Mouse (Mus musculus) spleen, adult 18-20 months (tissue): ENCODE data around the gene Bptf.
"Not testable (repeated sequence)": the region's sequence is repeated elsewhere in the genome, so short reads cannot be mapped to it uniquely, and the experiment has no call there.

Experiments
- DNase-seq, 2 experiments: peaks; one replicate each; pipeline ENCODE4 v3.0.0; 2022; ENCODE audit warnings: mixed read lengths in 2 of 2

The Bptf gene

DNA sequence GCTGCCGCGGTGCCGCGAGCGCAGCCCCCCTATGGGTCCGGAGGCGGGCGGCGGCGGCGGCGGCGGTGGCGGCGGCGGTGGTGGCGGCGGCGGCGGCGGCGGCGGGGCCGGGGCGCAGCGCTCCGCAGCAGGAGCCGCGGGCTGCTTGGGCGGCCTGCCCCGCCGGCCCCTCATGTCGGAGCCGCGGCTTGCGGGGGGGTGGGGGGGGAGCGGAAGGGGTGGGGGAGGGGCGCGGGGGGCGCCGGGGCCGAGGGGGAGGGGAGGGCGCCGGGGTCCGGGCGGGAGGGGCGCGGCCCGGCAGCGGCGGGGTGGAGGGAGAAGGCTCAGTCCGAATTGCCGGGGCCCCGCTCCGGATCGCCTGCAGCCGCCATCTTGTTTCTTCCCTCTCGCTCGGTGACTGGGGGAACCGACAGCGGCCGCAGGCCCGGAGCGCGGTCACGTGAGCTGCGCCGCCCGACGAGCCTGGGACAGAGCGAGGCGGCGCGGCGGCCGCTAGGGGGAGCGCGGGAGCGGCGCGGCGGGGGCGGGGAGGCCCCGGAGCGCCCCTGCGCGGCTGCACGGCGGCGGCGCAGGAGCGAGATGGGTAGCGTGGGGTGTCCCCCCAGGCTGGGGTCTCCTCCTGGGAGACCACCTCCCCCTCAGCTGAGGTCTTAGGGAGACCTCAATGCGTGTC, at the start of gene Bptf:
Gene Bptf, minus strand, starts transcription at position 379 of the 673 bp plus-strand sequence.
- DNase-seq, result peak; percentile 86 to 88

DNA sequence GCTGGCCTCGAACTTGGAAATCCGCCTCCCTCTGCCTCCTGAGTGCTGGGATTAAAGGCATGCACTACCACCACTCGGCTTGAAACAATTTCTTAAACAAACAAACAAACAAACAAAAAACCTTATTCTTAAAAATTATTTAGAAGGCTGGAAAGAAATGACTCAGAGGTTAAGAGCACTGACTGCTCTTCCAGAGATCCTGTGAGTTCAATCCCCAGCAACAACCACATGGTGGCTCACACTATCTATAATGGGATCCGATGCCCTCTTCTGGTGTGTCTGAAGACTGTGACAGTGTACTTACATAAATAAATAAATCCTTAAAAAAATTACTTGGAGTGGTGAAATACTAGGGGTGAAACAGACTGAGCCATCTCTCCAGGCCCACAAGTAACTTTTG, 29.3 kb upstream of the Bptf start:
- no peak for DNase-seq

DNA sequence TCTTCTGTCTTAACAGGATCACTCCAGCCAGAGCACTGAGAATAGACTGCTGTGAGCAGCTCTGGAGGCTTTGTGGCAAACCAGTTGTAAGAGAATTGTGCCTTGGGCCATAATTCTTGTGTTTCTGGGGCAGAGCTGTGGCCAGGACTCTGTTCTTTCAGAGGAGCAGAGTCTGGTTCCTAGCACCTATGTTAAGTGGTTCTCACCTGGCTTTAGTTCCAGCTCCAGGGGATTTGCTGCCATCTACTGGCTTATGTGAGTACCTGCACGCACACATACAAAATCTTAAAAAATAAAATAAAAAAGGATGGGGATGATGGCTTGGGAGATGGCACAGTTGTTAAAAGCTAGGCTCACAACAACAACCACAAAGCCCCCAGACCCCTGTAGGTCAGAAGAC, 27.1 kb upstream of the Bptf start:
- no peak for DNase-seq

DNA sequence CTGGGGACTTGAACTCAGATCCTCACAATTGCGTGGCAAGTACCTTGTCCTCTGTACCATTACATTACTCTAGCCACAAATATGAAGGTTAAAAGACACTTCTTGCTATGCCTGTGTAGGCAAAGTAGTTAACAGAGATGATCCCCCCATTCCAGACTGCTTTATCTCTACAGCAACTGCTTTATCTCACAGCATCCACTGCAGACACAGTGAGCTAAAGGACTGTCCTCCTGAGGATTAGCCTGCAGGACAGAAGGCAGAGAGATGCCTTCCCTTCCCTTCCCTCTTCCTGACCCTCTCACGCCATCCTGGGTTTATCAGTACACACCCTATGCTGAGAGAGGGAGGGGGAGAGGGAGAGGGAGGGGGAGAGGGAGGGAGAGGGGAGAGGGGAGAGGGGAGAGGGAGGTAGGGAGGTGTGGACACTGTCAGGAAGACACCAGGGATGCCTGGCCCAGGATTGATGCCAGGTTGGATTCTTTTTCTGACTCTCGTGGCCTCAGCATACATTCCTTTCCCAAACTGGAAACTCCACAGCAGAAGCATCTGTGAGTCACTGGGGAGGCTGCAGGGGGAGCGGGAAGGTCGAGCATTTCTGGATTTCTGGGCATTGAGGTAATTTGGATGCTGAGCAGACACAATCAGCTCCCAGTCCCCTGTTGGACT, 25.2 kb upstream of the Bptf start:
- DNase-seq, result no peak

DNA sequence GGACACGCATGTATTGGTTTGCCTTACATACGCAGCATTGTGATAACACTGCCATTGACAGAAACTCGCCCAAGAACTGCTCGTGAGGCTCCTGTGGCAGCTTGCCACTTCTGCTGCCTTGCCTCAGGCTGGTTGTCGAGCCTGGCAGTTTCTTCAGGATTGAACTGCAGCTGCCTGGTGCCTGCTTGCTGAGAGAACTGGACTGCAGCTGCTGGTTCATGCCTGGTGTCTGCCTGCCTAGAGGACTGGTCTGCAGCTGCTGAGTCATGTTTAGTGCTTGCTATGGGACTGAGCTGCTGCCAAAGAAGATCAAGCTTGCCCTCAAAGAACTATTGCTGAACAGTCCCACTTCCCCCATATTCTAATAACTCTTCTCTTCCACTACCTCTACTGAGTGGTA, 23.4 kb upstream of the Bptf start:
- no peak for DNase-seq

DNA sequence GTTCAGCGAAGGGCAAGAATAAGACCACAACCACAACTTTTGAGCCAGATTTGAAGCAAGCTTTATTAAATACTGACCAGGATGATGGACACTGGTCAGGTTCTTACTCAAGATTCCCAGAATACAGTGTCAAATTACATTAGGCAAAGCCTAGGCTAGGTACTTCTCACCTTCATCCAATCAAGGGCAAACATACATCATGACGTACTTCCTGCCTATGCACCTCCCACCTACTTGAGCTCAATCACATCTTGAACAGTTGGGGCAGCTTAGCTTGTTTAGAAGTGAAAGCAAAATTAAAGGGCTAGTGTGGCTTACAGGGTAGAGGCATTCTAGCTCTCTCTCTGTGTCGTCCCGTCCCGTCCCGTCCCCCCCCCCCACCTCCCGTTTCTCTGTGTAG, 22.5 kb upstream of the Bptf start:
- no peak for DNase-seq

DNA sequence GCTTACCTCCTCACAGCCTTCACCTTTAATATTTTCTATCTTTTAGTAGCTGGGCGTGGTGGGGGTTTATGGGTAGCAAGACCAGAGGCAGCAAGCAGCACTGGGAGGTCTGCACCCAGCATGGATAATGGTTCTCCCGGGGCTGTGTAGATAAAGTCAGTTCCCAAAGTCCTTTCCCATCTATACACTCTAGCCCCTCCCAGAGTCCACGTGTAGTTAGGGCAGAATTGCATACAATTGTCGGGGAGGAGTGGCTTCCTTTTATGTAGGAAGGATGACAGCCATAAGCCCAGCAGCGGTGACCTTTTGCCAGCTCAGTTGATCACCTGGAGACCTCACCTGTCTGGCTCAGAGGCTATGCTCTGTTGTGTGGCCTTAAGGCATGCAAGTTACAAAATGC, 21.7 kb upstream of the Bptf start:
- DNase-seq, result no peak

DNA sequence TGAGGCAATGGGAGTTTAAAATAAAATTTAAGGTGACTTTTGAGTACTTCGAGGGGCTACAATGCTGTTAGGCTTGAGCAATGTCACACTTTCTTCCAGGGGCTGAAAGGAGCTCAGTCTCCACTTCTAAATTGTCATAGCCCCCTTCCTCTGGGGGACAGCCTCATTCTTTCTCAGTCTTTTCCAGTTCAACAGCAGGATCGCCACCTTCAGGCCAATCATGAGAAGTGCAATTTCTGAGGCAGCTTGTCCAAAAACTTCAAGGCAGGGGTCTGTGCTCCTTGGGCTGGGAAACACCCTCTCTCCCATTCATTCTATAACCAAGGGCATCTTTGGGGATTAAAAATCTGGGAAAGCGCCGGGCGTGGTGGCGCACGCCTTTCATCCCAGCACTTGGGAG, 19.9 kb upstream of the Bptf start:
- peak in 1 of 2 experiments; percentile 23 for DNase-seq

DNA sequence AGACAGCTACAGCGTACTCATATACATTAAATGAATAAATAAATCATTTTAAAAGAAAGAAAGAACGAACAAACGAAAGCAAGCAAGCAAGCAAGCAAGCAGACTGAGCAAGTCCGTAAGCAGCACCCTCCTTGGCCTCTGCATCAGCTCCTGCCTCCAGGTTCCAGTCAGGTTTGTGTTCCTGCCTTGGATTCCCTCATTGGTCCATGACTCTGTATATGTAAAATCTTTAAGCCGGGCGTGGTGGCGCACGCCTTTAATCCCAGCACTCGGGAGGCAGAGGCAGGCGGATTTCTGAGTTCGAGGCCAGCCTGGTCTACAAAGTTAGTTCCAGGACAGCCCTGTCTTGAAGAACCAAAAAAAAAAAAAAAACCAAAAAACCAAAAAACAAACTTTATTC, 12.0 kb upstream of the Bptf start:
- DNase-seq, result not testable (repeated sequence)

DNA sequence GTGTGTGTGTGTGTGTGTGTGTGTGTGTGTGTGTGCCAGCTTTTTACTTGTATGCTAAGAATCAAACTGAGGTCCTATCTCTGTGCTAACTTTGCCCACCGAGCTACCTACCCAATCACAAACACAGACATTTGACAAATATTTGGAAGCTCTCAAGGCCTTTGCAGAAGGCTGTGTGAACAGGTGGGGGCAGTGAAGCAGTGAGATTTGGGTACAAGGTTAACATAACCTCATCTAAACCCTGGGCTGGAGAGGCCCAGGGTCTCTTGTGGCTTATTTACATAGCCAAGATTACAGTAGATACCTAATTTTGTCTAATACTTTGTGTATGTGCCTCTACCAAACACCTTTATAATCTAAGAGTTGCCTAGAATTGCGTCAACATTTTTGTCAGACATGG, 10.5 kb upstream of the Bptf start:
- DNase-seq, result no peak

DNA sequence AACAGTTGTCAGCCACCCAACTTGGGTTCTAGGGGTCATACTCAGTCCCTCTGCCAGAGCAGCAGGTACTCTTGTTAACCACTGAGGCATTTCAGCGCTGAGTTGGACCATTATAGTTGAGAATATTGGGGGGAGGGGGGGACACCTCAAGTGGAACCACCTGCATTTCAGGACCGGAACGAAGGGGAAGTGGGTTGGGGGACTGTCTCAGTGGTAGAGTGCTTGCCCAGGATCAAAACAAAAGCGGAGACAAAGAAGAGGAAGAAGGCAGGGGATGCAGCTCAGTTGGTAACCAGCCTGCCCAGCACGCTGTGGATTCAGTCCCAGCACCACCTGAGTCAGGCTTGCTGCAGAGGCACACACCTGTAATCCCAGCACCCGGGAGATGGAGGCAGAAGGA, 8.8 kb upstream of the Bptf start:
- DNase-seq, result peak; percentile 32 to 54

DNA sequence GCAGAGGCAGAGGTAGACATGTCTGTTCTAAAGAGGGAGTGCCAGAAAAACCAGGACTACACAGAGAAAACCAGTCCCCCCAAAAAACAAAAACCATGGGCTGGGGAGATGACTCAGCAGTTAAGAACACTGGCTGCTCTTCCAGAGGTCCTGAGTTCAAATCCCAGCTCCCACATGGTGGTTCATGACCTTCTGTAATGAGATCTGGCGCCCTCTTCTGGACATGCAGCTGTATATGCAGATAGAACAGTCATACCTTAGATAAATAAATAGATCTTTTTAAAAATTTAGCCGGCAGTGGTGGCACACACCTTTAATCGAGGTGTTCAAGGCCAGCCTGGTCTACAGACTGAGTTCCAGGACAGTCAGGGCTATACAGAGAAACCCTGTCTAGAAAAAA, 6.7 kb upstream of the Bptf start:
- peak in 1 of 2 experiments; percentile 49 for DNase-seq

DNA sequence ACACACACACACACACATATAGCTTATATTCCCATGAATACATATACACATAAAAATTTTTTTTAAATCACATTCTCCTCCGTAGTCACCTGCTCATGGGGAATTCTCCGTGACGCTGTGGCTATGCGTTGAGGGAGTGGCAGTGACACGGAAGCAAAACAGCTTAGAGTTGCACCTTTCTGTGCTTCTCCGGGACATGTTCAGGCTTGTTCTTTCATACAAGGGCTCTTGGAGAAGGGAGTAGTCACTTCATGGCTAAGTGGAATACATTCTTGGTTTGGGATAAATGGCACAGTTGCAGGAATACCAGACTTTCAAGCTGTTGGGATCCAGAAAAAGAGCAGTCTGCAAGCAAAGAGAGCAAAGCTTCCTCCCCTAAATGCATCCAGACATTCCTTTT, 5.7 kb upstream of the Bptf start:
- no peak for DNase-seq

DNA sequence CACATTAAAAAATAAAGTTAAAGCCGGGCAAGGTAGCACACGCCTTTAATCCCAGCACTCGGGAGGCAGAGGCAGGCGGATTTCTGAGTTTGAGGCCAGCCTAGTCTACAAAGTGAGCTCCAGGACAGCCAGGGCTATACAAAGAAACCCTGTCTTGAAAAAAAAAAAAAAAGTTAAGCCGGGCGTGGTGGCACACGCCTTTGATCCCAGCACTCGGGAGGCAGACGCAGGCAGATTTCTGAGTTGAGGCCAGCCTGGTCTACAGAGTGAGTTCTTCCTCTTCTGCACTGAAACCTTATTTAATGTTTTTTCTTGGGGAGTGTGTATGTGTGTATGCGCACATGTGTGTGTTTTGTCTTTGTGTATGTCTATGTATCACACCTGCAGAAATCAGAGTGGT, 4.5 kb upstream of the Bptf start:
- DNase-seq, result not testable (repeated sequence)

DNA sequence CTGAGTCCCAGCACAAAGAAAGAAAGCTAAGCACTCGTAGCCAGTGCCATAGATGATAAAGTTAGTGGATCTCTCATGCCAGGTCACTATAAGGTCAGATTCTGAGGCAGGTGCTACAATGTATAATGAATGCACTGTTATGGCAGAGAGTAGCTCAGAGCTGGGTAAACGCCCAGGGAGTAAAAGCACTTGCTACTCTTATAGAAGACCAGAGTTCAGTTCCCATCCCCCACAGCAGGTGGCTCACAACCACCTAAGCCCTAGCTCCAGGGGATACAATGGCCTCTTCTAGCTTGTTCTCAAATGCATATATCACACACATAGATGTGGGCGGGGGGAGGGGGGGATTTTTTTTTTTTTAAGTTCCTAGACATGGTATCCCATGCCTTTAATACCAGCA, 3.8 kb upstream of the Bptf start:
- no peak for DNase-seq

DNA sequence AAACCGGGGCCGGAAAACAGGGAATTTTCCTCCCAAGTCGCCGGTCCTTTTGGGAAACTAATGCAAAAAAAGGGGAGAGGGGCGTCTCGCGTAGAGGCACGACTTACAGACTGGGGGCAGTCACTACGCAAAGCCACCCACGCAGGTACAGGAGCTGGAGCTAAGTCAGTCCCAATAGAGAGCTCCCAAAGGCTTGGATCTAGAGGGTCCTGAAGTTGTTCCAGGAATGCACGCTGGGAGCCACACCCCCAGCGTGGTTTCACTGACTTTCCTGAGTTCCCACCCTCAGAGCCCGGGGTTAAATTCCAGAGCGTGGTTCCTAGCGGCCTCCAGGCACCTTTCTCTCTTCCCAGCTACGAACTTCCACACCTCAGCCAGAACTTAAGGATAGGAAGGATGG, 499 bp upstream of the Bptf start:
- DNase-seq, result no peak

DNA sequence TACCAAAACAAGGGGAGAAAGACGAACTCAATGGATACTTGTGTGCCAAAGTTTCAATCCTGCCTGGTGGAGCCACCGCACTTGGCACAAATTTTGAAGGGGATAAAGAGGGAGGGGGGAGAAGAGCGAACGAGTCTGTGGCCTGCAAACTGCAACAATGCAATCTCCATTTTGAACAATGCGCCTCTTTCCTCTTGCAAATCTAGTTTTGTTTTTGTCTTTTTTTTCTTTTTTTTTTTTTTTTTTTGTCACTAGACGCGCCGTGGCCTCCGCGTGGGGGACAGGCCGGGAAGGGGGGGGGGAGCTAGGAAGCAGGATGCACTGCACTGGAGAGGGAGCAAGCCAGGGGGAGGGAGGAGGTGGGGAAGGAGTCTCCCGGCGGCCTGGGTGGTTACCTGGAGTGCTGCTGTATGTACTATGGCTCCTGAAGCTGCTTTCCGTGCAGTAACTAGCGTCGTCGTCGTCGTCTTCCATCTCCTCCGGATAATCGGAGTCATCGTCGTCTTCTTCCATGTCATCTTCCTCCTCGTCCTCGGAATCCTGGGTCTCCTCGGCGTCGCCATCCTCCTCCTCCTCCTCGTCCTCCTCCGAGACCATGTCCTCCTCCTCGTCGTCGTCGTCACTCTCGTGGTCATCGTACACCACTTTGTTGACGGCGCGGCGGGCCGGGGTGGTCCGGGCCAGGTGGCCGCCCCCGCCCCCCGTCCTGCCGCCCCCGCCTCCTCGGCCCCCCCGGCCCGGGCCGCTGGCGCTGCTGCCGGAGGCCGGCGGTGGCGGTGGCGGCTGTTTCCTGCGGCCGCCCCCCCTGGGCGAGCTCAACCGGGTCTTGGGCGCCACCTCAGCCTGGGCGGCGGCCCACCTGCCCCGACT, 813 bp downstream of the Bptf start:
- DNase-seq, result peak; percentile 61 to 69

DNA sequence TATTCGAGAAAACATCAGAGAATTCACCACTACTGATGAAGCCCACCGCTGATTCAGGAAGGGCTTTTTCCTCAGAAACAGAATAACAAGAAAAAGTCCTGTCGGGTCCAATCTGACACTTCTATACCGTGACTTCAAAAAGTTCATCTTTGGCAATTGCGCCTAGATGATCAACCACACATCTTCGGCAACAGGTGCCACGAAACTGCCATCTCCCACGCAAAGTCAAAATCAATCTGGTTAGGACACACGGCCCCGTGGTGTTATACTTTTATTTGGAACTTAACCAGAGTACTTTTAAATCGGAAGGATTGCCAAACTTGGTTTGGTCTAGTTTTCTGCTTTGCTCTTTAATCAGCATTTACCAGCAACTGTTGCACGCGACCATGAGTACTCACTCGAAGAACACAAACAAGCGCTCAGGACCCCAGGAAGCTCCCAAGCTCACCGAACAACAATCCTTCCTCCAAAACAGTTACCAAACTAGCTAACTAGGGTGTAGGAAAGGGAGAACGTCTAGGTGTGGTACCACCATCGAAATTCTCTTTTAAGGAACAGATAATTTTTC, 1.6 kb downstream of the Bptf start:
- DNase-seq, result no peak

DNA sequence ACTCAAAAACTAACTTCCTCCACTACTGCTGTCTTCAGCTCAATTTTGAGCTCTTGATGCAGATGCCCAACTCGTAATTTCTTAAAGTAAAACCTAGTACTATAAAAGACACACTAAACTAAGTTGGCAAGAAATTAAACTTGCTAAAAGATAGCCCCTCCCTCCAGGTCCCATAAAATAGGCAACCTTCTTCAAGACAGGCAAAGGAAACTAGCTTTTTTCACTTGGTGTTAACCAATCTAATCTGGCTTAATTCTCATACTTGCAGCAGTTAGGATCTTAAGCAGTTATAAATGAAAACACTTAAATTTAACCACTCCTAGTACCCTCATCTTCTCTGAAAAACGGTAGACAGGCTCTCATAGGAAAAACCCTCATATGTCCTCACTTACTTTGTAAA, 2.3 kb downstream of the Bptf start:
- no peak for DNase-seq

DNA sequence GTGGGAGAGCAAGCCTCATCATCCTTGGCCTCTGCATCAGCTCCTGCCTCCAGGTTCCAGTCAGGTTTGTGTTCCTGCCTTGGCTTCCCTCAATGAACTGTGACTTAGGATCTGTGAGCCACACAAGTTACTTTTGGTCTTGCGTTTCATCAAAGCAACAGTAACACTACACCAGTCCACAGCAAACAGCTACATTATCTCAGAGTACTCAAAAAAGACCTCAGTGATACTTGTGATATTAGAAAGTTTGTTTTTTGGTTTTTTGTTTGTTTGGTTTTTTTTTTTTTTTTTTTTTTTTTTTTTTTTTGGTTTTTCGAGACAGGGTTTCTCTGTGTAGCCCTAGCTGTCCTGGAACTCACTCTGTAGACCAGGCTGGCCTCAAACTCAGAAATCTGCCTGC, 5.2 kb downstream of the Bptf start:
- not testable (repeated sequence) for DNase-seq

DNA sequence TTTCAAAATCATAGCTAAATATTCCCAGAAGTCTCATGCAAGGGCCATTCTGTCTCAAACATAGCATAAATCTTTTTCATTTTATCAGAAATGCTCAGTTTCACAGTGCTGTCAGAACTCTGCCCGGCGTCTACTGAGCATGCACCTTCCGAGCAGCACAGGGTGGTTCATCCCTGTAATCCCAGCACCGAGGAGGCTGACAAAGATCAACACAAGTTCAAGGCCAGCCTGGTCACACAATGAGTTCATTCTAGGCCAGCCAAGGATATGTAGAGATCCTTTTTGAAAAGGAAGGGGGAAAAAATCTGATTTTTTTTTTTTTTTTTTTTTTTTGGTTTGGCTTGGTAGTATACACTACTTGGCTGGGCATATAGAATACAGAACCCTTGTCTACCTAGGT, 6.9 kb downstream of the Bptf start:
- DNase-seq, result no peak

DNA sequence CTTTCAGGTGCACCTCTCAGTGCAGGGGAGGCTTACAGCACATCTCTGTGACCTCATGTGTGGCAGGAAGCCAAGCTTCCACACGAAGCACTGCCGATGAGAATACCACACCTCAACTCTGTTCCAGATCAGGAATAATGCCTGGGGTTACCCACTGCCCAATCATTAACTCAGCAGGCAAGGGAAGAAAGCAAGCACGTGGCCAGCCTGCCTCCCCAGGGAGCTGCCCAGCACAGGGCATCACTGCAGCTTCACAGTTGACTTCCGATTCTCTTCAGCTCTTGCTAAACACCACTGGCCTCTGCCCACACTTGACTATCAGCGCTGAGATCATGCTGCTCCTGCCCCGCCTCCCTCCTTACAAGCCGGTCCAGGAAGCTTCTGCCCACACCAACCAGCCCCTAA, 7.6 kb downstream of the Bptf start:
- DNase-seq, result peak; percentile 63 to 64

DNA sequence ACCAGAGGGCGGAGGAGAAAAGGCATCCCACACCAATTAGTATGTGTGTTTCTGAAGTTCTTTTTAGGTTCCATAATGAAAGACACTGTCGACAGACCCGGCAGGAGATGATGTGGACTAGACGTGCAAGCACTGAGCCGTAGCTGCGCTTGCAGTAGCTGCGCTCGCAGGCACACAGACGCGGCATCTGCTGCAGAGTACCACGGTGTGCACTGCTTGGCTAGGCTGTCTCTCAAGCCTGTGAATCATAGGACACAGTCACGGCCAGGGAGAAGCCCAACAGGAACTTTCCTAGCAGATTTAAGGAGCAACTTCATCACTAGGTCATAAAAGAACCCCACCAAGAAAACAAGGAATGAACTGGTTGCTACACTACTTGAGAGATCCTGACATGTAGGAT, 14.1 kb downstream of the Bptf start:
- no peak for DNase-seq
